Mouse (Mus musculus) T-helper 1 cell (primary cell): ENCODE measurements around the gene Gm28171.
"Not testable (repeated sequence)": the region's sequence is repeated elsewhere in the genome, so short reads cannot be mapped to it uniquely, and the experiment has no call there.

Experiments used
- in situ Hi-C: fragments of 300-600 bp; cut with MboI, MseI; formaldehyde crosslinking; loops from one replicate; pipeline ENCODE4 v1.15.1; 2025; ENCODE audit warnings: high pct_unique_total_duplicates

The Gm28171 gene

GRCm38 (mm10) chrY:5793095-5793494 lies at the start of gene Gm28171:
Gm28171 (plus strand) TSS chrY:5793395.
- in situ Hi-C loops, result not testable (repeated sequence)
